Mouse (Mus musculus) erythroblast, embryonic 14.5 days (primary cell): Measurements from ENCODE around the gene Fam167b.

ENCODE experiments used
- GATA1 ChIP-seq: IDR thresholded peaks from 2 replicates; pipeline ENCODE4 v1.6.1; 2012; ENCODE audit warnings: low read length, inconsistent platforms, mixed read lengths
- TAL1 ChIP-seq: IDR thresholded peaks from 3 replicates; pipeline ENCODE4 v1.6.1; 2012; ENCODE audit warnings: low read length, inconsistent platforms, mixed read lengths

- TF ChIP-seq GATA1 (no peak), TAL1 (no peak)
These were observed 35.7 kb downstream of the Fam167b start, which contains the start of gene Hdac1 for GRCm38 (mm10) chr4:129542592-129543141.
